Mouse (Mus musculus) layer of hippocampus, adult 9-10 months (tissue): ENCODE data around the gene Pigm.
A peak's percentile ranks its signal among the peaks of the same experiment; 100 is the strongest.

Experiments
- DNase-seq: peaks from one replicate; pipeline ENCODE4 v3.0.0; 2022; ENCODE audit warnings: low spot score

The Pigm gene

DNA sequence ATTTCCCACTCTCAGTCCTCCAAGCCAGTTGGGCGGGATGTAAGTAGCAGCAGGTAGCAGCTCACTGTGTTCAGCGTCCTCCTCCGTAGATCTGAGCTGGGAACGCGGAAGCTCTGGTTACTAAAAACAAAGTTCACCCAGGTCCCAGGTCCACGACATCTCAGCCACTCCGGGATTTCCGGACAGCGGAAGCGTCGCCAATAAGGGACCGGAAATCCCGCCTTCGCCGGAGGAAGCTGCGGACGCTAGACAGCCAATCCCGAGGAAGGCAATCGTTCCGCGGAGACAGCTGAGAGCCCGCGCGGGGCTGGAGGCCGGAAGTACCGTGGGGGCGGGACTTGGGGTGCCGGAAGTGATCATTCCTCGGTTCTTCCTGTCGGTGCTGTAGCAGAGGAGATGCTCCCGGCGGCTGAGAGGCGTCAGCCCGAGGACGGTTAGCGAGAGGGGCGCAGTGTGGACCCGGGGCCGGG lies at the start of gene Pigm:
TSS of gene Pigm (plus strand) at position 349 of the 470 bp plus-strand sequence.
- peak; percentile 94 for DNase-seq

DNA sequence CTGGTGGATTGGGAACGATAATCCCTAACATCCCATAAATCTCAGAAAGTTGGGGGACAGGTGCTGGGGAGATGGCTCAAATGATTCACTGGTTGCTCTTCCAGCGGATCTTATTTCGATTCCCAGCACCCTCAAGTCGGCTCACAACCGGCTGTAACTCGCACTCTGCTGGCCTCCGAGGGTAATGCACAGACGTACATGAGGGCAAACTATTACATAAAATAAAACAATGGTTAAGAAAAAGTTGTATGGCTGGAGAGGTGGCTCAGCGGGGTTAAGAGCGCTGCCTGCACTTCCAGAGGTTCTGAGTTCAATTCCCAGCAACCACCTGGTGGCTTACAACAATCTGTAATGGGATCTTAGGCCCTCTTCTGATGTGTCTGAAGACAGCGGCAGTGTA lies 49.7 kb upstream of the Pigm start:
- no peak for DNase-seq

DNA sequence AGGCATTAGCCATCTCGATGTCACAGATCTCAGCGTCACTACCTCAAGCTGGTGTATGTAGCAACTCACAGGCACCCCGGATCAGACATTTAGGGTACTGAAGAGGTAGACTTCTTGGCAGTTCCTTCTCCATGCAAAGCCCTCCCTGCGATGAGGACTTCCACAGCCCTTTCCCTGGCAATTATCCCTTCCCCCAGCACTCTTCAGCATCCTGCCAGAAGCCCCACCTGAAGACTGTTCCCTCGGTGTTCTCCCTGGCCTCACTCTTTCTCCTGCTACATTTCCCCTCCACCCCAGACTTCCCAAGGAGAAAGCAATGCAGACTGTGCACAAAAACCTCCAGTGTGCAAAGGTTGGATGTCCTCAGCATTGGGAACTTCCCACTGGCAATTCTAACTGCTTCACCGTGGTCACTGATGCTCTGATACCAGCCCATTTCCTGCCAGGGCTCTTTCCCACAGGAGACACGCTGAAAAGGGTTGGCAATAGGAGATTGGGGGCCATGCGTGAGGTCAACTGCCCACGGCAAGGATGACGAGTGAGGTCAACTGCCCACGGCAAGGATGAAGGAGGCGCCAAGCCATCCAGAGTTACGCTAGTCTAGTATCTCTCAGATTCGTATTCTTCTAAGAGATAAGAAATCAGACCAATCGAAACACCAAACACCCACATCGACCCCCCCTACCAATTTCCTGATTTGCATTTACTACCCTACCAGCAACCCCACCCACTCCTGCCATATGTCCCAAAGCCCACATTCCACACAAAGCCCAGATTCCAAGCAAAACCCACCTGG lies 48.9 kb upstream of the Pigm start:
- no peak for DNase-seq

DNA sequence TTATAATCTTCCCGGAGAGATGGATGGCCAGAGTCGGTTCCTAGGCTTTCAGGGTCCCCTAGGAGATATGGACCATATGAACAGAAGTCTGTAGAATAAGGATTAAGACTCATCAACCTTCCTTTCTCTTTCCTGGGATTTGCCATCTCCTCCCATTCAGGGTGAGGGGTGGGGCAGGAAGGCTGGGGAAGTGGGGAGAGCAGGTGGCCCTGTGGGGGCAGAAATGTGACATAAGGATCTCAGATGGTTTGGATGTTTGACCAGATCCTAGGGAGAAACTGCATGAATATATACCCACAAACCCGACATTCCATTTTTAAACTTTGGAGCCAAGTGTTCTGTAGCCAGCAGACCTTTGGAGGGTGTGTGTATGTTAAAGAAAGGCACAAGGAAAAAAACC lies 48.3 kb upstream of the Pigm start:
- DNase-seq, result no peak

DNA sequence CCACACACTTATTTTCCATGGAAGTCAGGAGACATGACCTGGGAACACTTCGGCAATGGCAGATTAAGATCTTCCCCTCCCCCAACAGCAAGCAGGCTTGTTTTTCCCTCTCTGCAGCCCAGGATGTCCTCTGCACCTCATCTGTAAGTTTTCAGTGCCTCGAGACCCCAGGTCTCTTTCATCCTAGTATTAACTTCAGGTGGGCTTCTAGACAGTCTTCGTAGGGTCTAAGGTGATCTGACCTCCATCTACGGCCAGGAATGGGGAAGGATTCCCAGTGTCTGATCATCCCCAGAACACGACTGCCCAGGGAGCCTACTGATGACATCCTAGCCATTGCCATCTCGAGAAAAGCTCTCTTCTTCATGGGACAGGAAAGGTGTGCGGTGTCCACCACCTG lies 47.9 kb upstream of the Pigm start:
- no peak for DNase-seq

DNA sequence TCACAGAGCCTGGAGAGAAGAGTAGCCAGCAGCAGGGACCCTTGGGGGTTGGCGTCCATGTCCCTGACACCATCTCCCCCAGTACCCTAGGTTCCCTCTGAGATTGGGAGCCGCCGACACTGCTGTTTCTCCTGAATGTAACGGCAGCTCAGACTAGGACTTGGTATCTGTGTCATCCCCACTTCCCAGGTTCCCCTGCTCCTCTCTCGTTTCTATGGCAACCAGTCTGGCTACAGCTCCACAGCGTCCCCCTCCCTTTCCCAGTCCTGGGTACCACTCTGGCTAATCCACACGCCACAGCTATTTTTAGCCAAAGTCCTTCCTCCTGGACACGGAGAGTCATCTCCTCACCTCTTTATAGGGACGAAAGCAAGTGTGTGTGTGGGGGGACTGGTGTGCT lies 47.2 kb upstream of the Pigm start, which contains the start of gene Kcnj9:
TSS of gene Kcnj9 (minus strand) at position 188 of the 400 bp plus-strand sequence.
- DNase-seq, result no peak

DNA sequence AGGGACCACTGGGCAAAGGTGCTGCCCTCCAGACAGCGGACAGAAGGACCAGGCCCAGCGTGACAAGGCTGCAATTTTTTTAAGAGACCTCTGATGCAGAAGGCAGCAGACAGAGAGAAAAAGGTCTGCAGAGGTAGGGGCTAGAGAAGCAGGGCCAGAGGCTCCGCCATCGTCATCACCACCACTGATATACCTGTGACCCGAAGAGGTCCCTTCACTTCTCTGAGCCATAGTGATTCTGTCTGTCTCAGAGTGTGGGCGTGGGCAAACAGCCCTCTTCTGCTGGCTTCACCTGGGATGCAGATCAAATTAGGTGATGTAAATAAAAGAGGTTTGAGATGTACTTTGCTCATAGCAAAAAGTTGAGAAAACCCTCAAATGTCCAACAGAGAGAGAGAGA lies 46.7 kb upstream of the Pigm start:
- DNase-seq, result no peak

DNA sequence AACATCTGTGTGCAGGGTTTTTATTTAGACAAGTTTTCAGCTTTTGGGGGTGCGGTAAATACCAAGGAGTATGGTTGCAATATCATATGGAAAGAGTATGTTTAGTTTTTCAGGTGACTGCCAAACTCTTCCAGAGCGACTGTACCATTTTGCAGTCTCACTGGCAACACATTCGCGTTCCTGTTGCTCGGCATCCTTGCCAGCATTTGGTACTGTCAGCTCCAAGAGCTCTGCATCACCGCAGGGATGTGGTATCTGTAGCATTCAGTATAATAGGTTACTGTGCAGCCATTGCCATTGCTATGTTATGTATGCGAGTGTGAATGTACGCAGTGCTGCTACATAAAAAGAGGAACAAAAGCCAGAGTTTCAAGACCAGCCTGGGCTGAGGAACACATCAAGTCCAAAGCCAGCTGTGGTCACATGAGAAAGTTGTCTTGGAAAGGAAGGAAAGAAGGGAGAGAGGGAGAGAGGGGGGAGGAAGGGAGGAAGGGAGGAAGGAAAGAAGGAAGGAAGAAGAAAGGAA lies 44.9 kb upstream of the Pigm start:
- no peak for DNase-seq

DNA sequence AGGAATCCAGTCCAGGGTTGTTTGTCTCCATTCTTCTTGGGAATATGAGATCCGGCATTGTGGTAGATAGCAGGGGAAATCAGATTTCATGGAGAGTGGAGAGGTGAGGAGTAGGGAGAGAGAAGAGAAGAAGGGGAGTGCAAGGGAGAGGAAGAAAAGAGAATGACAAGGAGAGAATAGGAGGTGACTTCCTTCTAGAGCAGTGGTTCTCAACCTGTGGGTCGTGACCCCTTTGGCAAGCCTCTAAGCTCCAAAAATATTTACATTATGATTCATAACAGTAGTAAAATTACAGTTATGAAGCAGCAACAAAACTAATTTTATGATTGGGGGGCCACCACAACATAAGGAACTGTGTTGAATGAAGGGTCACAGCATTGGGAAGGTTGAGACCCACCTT lies 43.4 kb upstream of the Pigm start:
- no peak for DNase-seq

DNA sequence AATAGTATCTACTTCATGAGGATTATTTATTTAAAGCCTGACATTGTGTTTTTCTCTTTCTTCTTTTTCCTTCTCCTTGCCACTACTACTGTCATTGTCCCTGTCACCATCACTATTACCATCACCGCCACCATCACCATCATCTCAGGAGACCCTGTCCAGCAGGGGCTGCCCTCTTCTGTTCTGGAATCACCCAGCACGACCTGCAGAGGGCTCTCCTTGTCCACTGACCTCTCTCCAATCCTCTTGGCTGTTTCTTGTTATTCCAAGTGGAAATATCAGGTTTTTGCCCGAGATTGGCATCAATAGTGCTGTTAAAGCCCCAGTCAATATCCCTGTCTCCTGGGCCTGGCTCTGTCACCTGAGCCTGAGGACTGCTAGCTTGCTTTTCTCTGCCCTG lies 42.8 kb upstream of the Pigm start:
- DNase-seq, result no peak

DNA sequence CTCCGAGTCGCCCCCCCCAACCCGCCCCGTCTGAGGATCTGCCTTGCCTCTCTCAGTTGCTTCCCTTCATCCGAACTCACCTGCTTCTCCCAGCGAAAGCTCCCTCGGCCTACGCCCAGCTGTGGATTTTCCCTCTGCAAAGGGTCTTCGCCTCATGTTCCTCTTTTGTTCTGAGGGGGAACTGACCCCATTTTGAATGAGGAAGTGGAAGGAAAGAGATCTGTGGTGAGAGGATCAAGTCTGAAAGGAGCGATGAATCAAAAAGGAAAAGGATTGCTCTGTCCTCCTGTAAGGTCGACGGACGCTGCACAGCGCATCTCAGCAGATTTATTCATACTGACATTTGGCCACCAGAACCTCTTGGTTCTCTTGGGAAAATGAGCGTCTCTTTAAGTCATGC lies 40.5 kb upstream of the Pigm start:
- no peak for DNase-seq

DNA sequence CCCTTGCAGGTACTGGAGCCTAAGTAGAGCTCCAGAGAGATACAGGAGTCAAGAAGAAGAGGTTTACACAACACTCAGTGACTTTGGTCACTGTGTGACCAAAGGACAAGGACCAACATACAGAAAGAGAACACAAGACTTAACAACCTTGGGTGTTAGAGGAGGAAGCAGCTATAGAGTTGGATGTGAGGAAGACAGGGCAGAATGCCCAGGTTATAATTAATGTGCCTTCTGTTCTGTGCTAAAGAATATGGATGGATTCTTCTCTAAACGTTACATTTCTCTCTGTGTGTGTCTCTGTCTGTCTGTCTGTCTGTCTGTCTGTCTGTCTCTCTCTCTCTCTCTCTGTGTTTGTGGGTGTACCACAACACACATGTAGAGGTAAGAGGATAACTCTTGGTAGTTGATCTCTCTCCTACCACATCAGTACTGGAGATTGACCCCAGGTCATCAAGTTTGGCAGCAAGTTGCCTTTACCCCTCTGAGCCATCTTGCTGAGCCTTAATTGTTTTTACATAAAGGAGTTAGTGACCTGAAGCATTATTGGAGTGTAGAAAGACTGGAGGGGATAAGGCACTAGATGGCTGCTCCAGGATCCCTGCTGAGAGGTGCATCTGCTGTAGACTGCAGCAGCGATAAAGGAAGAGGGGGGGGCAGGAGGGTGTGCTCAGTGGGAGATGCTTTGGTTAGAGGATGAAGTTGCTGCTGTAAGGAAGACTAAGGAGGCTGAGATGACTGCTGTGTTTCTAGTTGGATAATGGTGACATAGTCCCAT lies 38.7 kb upstream of the Pigm start:
- DNase-seq, result no peak

DNA sequence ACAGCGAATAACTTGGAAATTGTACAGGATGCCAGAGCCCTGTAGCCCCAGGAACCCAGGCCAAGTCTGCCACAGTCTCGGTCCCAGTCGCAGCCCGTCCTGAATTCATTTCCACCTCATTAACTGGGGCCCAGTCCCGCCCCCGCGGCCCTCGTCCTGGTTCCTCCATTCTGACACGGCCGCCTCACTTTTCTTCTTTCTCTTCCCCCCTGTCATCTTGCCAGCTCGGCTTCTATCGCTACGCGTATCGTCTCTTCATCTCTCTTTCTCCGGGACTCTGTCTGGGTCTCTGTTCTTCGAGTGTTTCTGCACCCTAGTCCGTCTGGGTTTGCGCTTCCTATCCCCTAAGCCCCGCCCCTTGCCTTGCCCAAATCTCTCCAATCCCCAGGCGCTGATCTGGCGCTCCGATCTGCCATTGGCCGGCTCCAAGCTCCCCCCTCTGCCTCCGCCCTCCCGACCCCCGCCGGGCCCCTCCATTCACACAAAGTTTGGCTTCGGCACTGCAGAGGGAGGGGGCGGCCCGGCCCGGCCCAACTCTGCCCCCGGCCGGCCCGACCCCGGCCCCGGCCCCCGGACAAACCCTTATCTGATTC lies 35.5 kb upstream of the Pigm start, which contains the start of gene Kcnj10:
TSS of gene Kcnj10 (plus strand) at position 482 of the 593 bp plus-strand sequence.
- DNase-seq, result no peak

DNA sequence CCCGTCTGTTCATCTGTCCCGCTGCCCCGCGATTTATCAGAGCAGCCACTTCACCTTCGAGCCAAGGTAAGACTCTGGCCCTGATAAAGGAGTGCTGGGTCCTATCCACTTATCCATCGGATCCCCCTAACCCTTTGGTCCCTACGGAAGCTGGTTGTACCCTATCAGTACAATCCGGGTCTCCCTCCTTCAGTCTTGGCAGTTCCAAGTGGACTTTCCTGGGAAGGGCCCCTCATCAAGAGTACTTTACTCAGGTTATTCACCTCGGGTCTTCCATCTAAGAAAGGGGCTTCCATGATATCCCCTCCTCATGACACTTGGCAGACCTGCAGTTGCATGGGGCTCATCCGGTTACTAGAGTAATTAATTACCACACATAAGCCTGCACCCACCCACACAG lies 35.0 kb upstream of the Pigm start:
- DNase-seq, result no peak

DNA sequence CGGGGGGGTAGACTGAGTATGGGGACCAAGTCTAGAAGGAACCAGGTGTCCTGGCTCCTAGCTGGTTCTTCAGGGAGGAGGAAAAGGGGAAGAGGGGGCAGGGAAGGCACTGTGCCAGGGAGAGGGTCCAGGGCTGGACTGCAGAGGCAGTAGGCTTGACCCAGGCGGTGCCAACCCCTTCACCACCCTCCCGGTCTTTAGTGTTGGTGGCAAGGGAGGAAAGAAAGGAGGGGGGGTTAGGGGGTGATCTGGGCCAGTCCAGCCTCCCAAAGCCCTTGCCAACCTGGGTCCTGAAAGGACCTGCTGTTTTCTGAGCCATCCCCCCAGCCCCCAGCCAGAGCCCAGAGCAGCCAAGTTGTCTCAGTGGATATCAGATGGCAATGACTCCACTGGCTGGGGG lies 33.6 kb upstream of the Pigm start:
- no peak for DNase-seq

DNA sequence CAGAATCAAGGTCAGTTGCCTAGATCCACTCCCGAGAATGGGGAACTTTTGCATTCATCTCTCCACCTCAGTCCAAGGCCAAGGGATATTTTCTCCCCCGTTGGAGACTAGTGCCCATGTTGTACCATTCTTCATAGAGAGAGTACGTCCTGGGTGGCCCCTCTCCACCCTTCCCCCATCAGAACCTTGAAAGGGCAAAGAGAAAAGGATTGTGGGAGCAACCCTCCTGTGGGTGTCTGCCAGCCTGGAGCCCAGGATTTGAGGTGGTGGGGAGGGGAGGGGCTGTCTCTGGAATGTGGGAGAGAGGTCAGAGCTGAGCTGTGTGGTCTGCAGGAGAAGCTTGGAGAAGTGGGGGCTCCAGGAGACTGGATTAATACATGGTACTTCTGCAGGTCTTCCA lies 32.4 kb upstream of the Pigm start:
- DNase-seq, result no peak

DNA sequence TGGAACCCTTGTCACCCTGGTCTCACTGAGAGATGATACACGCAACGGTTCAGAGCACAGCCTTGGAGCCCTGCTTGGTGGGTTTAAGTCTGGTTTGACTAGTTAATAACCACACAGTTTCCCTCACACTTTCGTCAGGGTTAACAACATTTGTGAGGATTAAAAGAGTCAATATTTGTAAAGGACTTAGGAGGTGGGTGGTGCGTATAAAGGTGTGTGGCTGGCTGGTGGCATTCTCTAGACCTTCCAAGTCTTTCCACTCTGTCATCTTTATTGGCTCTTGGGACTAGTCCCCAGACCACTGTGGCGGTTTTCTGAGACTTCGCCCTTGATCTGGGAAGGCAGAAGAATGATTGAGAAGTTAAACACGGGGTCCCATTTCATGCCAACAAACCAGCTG lies 31.5 kb upstream of the Pigm start:
- DNase-seq, result no peak

DNA sequence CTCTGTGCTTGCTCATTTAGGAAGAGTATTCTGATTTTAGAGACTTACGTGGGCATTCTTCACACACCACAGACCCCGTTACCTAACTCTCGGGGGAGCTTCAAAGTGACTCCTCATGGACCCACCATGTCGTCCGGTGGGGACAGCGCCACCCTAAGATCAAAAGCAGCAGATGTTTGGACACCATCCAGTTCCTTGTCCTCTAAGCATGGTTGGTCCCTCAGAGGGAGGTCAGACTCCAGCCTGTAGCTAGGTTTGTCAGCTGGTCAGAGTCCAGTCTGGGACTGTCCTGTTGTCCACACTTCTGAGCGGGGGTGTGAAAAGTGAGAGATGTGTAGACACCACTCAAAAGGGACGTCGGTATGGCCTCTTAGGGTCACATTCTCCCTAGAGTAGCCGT lies 29.6 kb upstream of the Pigm start:
- no peak for DNase-seq

DNA sequence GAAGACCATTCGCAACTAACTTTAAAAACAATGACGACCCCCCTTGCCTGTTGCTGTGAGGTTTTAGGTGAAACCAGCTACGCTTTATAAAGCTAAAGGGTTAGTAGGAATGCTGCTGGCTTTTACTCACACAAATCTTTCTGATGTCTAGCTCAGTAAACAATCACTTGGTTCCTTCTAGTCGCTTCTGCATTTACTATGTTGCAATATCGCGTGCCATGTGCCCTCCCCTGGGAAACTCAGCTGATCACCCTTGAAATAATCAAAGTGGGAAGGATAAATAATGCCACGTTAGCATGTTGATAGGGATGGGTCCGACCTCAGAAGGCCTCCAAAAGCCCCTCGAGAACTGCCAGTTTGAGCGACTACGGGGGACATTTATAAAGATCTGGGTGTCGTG lies 29.0 kb upstream of the Pigm start:
- no peak for DNase-seq

DNA sequence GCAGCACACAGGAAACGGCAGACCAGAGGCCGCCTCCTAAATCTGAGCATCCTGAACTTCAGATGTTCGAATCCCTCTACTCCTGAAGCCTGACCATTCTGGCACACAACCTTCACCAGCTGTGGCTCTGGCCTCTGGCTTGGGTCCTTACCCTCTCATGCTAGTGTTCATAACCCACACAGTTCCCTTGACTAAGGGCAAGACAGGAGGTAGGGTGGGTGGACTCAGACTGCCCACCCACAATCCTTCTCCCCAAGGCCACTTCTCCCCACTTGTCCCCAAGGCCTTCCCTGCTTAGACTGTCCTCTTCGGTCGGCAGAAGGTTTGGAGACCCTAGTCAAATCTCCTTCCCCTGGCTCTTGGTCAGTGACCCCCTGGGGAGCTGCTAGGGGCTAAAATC lies 26.8 kb upstream of the Pigm start:
- DNase-seq, result no peak

DNA sequence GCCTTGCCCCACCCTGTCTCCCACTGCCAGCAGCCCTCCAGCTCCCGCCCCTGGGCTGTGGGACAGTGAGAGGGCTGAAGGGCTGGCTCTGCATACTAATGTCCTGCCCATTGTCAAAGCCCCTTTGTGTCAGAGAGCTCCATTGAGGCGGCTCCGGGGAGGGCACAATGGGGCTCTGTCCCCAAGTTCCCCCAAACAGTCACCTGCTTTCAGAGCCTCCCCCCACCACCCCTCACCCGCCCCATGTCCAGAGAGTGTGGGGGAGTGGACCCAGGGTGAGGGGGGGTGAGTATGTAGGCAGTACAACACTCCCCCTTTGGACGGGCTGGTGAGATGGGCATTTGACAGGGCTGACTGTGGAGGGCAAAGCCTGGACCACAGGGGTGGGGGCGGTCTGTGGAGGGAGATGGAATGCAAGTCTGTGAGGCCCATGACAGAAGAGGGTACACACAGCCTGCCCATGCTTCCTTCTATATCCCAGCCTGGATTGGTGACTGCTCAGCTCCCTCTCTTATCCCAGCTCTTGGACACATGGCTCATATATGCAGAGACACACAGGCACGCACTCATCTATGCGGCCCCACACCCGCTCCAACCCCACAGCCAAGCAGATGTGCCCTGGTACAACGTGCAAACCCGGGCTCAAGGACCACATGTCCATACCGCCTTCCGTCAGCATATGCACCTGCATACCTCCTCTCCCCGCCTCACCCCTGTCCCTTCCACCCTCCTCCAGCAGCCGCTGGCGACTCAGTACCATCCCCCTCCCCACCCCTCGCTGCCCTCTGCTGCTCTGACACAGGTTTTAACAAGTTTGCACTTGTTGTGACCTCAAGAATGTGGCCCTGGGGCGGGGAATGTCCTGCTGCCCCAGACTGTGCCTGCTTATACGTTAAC lies 26.2 kb upstream of the Pigm start:
- DNase-seq, result no peak

DNA sequence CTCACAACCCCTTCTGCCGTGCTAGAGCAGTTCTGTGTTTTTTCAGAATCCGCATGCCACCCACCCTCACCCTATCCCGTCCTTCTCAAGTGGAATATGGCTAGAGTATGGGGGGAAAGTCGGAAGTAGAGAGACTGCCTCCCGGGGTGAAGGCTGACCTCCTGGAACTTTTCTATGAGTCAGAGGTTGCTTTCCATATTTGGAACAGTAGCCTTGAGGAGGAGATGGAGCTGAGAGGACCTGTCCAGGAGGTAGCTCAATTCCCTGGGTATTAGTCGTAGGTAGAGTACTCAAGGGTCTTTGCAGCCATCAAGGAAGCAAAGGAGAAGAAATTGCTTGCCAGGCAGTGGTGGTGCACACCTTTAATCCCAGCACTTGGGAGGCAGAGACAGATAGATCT lies 24.3 kb upstream of the Pigm start:
- DNase-seq, result no peak
